Mouse (Mus musculus): ENCODE data around the gene Ndufa4. TPM values are rescaled to one million over a fixed set of nuclear protein-coding genes. Genes with fewer than 3 reads are reported as not detected.
A peak's percentile ranks its signal among the peaks of the same experiment; 100 is the strongest.
"Not testable (repeated sequence)": the region's sequence is repeated elsewhere in the genome, so short reads cannot be mapped to it uniquely, and the experiment has no call there.

Ndufa4 gene
- 998 and 1,035 TPM in 2 replicates for total RNA-seq (2021)
- long read RNA-seq, transcript Ndufa4-203 (4 exons, 409 nt), result minor isoform, 5 of 699 reads
- long read RNA-seq, transcript Ndufa4-205 (4 exons, 610 nt), result major isoform, 506 of 699 reads
- long read RNA-seq, partial matches to known transcripts, result 185 of 699 reads
- long read RNA-seq, other reads (novel, unspliced or antisense), result 3 of 699 reads

DNA sequence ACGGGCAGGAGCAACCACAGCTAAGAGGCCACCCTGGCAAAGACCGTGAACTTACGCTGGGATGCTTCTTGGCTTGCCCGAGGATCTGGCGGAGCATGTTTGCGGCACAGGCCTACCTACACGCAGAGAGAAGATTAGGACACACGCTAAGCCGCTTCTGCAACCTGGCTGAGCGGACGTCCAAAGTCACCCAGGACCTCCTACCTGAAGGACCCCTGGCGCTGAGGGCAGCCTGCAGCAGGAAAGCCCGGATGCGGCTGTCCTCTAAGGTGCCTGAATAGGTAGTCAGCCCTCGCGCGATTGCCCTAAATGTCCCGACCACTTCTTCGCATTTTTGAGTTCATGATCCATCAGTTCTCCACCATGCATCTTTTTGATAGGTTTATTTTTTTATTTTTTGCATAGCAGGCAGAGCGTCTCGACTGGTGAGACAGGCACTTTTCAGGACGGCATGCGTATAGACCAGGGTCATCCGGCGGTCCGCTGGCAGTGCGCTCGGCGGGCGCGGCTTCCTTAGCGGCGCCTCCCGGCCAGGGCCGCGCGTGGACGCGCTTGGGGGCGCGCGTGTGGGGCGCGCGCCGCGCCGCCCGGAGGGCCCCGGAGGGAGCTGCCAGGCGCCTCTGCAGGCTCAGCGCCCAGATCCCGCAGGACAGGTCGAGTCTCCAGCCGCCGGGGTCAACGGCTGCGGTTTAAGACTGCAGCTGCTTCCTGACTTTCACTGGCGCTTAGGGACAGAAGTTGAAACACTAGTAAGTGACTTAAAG is at the start of gene Ndufa4, which contains the start of gene Phf14:
Gene Ndufa4, minus strand, starts transcription at position 229 of the 764 bp plus-strand sequence.
Gene Phf14, plus strand, starts transcription at position 541 of the 764 bp plus-strand sequence.
- DNase-seq, result peak; percentile 89

DNA sequence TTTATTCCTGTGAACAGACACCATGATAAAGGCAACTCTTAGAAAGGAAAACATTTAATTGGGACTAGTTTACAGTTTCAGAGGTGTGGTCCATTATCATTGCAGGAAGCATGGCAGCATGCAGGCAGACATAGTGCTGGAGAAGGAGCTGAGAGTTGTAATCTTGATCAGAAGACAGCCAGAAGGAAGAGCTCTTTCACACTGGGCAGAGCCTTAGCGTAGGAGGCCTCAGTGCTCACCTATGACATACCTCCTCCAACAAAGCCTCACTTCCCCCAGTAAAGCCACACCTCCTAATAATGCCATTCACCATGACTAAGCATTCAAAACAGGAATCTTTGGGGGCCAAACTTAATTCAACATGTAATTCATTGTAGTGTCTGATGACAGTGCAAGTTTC is 40.8 kb upstream of the Ndufa4 start:
- DNase-seq, result no peak

DNA sequence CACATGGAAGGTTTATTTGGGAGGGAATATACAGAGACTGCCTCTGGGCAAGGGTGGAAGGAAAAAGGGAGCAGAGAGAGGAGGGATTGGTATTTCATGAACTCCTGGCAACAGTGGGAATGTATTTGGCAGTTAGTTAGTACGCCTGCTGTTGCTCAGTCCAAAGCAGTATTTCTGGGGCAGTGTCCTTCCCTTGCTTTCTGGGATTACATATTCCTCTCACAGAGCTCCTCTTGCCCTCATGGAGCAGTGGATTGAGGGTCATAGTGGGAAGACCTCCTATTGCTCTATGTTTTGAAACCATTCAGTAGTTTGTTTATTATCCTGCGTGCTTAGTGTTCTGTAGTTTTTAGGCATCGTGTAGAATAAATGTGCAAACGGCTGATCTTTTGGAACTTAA is 34.8 kb upstream of the Ndufa4 start:
- DNase-seq, result no peak

DNA sequence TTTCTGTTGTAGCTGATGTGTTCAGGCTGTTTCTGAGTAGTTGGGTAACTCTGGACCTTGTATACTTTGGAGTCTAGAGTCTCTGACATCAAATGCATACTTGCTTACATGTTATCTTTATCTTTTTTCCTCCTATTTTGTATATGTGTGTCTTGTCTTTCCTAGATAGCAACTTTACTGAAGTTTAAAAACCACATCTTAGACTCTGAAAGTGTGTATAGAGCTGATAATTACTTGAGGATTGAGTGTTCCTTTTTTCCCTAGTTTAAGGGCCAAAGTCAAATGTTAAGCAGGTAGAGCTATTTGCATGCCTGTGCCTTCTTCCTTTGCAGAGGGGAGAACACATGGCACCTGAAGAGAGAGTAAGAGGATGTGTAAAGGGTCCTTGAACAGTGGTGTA is 33.6 kb upstream of the Ndufa4 start:
- DNase-seq, result no peak

DNA sequence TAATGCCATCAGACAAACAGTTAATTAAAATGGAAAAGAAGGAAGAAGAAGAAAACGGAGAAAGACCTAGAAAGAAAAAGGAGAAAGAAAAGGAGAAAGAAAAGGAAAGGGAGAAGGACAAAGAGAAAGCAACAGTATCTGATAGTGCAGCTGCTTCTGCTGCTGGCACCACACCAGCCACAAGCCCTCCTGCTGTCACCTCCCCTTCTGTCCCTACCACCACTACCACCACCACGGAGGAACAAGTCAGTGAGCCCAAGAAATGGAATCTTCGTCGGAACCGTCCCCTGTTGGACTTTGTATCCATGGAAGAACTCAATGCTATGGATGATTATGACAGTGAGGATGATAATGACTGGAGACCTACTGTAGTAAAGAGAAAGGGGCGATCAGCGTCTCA is 26.1 kb upstream of the Ndufa4 start:
- DNase-seq, result no peak

DNA sequence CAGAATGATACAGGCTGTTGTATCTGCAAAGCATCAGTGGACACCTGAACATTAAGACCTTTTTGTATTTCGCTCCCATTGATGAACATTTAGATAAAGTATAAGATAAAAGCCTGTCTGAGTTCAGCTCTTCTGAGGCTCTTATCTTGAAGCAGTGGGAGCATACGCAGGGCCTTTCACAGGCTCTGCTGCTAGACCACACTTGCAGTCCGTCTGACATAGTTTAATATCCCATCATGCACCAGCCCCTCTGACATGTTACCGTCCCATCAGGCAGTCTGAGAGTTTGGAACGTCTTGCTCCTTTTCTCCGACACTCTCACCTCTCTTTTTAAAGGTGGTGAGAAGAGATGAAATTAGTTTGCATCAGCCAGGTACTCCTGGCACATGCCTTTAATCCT is 20.2 kb upstream of the Ndufa4 start:
- no peak for DNase-seq

DNA sequence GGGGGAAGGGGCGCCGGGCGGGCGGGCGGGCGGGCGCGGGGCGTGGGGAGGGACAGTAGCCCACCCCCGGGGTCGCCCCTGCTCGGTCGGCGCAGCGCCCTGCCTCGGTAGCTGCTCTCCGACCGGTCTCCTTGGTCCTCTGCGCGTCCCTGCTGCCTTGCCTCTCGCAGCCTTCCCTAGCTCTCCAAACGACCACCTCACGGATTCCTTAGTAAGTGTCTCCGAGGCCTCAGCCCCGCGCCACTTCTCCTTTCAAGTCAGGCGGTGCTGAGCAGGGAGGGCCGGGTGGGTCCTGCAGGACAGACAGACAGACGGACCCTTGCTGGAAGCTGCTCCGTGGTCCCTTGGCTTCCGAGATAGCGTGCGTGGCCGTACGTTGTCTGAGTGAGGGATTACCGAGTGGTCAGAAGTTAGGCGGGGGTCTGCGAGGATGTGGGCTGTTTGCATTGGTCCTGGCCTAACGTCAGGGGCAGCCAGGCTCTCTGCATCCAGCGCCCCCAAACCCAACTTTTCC is 18.8 kb upstream of the Ndufa4 start:
- peak; percentile 35 for DNase-seq

DNA sequence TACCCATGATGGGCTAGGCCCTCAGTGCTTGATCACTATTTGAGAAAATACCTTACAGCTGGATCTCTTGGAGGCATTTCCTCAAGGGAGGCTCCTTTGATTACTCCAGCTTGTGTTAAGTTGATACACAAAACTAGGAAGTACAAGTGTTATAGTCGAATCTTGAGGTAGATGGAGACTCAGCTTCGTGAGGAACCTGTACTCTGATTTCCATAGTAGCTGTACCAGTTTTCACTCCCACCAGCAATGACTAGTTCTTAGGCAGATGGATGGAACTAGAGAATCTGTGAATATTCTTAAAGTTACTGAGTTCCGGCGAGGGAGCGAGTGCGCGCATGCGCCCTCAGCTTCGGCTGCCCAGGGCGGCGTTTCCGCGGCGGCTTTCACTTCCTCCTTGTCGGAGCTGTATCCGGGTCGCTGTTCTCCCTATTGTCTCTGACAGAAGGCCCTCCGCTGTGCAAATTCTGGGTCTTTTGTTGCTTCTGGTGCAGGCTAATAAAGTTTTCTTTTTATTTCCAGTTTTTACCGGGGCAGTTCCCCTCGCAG is 18.3 kb upstream of the Ndufa4 start:
- peak; percentile 88 for DNase-seq

DNA sequence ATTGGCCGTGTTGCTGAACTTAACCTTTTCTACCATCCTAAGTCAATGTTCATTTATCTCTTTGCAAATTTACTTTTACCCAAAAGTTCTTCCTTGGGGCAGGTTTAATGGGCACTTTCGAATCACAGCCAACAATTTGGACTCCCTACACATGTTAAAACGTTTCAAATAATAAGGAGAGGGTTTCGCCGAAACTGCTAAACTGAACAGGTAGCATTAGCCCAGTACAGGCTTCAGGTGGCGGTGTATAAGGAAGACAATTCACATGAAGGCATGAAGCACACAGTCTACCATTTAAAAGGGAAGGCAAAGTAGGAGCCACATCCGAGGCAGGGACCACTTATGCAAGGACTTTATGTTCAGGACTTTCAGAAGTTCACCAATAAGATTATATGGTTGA is 873 bp upstream of the Ndufa4 start:
- no peak for DNase-seq

DNA sequence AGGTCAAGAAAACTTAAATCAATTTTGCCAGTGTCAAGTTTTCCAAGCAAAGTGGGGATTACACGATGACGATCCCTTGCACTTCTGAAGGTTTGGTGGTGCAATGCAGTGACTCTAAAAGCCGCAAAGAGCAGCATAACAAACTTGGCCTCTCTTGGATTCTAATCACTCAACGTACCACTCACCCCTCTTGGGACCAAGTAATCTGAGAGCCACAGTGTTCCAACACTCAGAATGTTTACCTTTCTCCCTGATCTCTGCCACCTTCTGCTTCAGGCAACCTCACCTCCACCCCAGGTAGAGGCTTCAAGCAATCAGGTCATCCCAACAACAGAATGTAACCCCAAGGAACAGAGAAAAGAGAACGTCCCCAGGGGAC is 418 bp downstream of the Ndufa4 start:
- DNase-seq, result no peak

DNA sequence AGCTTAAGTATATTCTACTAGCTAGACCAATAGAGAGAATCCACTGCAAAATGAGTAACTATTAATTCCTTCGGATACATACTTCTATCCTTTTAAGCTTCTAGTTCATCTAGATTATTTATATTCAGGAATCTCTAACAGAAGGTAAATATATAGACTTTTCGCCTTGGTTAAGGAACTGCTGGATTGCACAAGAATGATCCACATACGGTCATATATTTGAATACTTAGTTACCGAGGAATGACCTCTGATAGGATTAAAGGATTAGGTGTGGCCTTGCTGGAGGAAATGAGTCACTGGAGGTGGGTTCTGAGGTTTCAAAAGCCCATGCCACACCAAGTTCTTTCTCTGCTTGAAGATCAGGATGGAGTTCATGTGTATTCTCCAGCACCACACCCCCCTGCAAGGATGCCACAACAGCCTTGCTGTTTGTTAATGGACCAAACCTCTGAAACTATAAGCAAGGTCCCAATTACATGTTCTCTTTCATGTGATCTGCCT is 6.4 kb downstream of the Ndufa4 start:
- no peak for DNase-seq

DNA sequence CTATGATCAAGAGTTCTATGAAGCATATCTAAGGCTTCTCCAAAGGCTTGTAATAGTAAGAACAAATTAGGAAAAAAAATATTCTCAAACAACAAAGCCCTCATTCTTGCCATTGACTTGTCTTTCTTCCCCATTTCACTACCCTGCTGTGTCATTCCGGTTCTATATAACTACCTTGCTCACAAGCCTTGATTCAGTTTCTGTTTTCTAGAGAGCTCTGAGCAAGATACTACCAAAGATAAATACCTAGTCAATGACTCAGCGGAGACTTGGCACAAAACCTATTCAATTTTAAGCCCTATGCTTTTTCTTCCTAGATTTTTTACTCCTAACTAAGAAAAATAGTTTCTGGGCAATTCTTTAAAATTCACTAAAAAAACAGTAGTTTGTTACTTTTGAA is 31.9 kb downstream of the Ndufa4 start:
- DNase-seq, result not testable (repeated sequence)

Other genes starting within 250 kb of the Ndufa4 start
- gene Phf14, start 312 bp upstream of the Ndufa4 start, total RNA-seq (2021), result 37.7 and 55.0 TPM in 2 replicates

All from adrenal gland, postnatal 25 days (tissue).